Mouse (Mus musculus): ENCODE data around the gene Akap10. TPM values are rescaled to one million over a fixed set of nuclear protein-coding genes. Genes with fewer than 3 reads are reported as not detected.
A peak's percentile ranks its signal among the peaks of the same experiment; 100 is the strongest.

Akap10 gene
- polyA plus RNA-seq, 1 experiment from 2014 or later, result 10.3 TPM

DNA sequence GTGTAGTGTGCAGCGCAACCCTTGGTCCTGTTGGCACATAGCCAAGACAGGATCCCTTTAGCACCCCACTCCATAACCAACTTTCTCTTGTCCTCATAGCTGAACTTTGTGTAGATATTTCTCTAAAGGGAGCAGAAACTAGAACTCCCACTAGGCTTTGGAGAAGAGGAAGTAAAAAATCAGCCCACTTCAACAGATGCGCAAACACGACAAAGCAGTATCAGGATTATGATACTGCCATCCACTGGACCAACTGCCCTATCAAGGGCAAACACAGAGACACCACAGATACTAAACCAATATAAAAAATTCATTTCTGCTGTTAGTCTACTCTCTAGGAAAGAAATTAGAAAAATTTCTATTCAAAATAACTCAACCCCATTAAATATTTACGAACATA, 16.6 kb upstream of the Akap10 start:
- H3K4me1 ChIP-seq (ENCODE audit: control insufficient read depth, insufficient read depth, low read length), result no peaks in the 10 kb centered on the region
- no peak overlapping the region for H3K4me3 ChIP-seq (ENCODE audit: low read depth, low read length)
- H3K27ac ChIP-seq (ENCODE audit: low read length), result no peak overlapping the region
- H3K9me3 ChIP-seq (replicated peaks; ENCODE audit: control insufficient read depth, low read length, poor library complexity, severe bottlenecking), result no peaks in the 10 kb centered on the region
- no peak overlapping the region for H3K9ac ChIP-seq (ENCODE audit: low read depth, low read length)
- H3K36me3 ChIP-seq (ENCODE audit: control insufficient read depth, insufficient read depth, low read length), result no peaks in the 10 kb centered on the region
- 90% methylated on average over 4 of the region's 4 CpGs for WGBS
- no peaks in the 10 kb centered on the region for H3K27me3 ChIP-seq (ENCODE audit: control insufficient read depth, insufficient read depth, low read depth, low read length)
- ATAC-seq, result no peak
- H3K4me2 ChIP-seq (ENCODE audit: low read length), result no peak overlapping the region

- no peak for ATAC-seq
- Histone ChIP-seq H3K27ac (ENCODE audit: low read length) (no peak overlapping the region), H3K36me3 (ENCODE audit: control insufficient read depth, insufficient read depth, low read length) (no peaks in the 10 kb centered on the region)
Observed at GRCm38 (mm10) chr11:61944417-61944816, 14.4 kb upstream of the Akap10 start.

GRCm38 (mm10) chr11:61942903-61943302, 12.9 kb upstream of the Akap10 start:
- Histone ChIP-seq H3K4me1 (ENCODE audit: control insufficient read depth, insufficient read depth, low read length) (no peaks in the 10 kb centered on the region), H3K27ac (ENCODE audit: low read length) (no peak overlapping the region), H3K4me3 (ENCODE audit: low read depth, low read length) (no peak overlapping the region), H3K36me3 (ENCODE audit: control insufficient read depth, insufficient read depth, low read length) (no peaks in the 10 kb centered on the region), H3K4me2 (ENCODE audit: low read length) (no peak overlapping the region), H3K9ac (ENCODE audit: low read depth, low read length) (no peak overlapping the region), H3K27me3 (ENCODE audit: control insufficient read depth, insufficient read depth, low read depth, low read length) (no peaks in the 10 kb centered on the region), H3K9me3 (replicated peaks; ENCODE audit: control insufficient read depth, low read length, poor library complexity, severe bottlenecking) (no peaks in the 10 kb centered on the region)
- 85% methylated on average over 2 of the region's 2 CpGs for WGBS
- no peak for ATAC-seq

More at GRCm38 (mm10) chr11:61944417-61944816, 14.4 kb upstream of the Akap10 start:
- Histone ChIP-seq H3K4me3 (ENCODE audit: low read depth, low read length) (no peak overlapping the region), H3K9ac (ENCODE audit: low read depth, low read length) (no peak overlapping the region), H3K4me1 (ENCODE audit: control insufficient read depth, insufficient read depth, low read length) (no peaks in the 10 kb centered on the region), H3K4me2 (ENCODE audit: low read length) (no peak overlapping the region), H3K9me3 (replicated peaks; ENCODE audit: control insufficient read depth, low read length, poor library complexity, severe bottlenecking) (no peaks in the 10 kb centered on the region), H3K27me3 (ENCODE audit: control insufficient read depth, insufficient read depth, low read depth, low read length) (no peaks in the 10 kb centered on the region)
- WGBS, result 89% methylated on average over 9 of the region's 9 CpGs

- H3K4me1 ChIP-seq (ENCODE audit: control insufficient read depth, insufficient read depth, low read length), result no peaks in the 10 kb centered on the region
- H3K9ac ChIP-seq (ENCODE audit: low read depth, low read length), result no peak overlapping the region
- WGBS, result 95% methylated on average over 1 of the region's 1 CpGs
- no peak overlapping the region for H3K27ac ChIP-seq (ENCODE audit: low read length)
- H3K27me3 ChIP-seq (ENCODE audit: control insufficient read depth, insufficient read depth, low read depth, low read length), result no peaks in the 10 kb centered on the region
- H3K9me3 ChIP-seq (replicated peaks; ENCODE audit: control insufficient read depth, low read length, poor library complexity, severe bottlenecking), result no peaks in the 10 kb centered on the region
- no peak overlapping the region for H3K4me3 ChIP-seq (ENCODE audit: low read depth, low read length)
- no peak for ATAC-seq
- no peak overlapping the region for H3K4me2 ChIP-seq (ENCODE audit: low read length)
- H3K36me3 ChIP-seq (ENCODE audit: control insufficient read depth, insufficient read depth, low read length), result no peaks in the 10 kb centered on the region
Observed at GRCm38 (mm10) chr11:61937761-61938160, 7.7 kb upstream of the Akap10 start.

DNA sequence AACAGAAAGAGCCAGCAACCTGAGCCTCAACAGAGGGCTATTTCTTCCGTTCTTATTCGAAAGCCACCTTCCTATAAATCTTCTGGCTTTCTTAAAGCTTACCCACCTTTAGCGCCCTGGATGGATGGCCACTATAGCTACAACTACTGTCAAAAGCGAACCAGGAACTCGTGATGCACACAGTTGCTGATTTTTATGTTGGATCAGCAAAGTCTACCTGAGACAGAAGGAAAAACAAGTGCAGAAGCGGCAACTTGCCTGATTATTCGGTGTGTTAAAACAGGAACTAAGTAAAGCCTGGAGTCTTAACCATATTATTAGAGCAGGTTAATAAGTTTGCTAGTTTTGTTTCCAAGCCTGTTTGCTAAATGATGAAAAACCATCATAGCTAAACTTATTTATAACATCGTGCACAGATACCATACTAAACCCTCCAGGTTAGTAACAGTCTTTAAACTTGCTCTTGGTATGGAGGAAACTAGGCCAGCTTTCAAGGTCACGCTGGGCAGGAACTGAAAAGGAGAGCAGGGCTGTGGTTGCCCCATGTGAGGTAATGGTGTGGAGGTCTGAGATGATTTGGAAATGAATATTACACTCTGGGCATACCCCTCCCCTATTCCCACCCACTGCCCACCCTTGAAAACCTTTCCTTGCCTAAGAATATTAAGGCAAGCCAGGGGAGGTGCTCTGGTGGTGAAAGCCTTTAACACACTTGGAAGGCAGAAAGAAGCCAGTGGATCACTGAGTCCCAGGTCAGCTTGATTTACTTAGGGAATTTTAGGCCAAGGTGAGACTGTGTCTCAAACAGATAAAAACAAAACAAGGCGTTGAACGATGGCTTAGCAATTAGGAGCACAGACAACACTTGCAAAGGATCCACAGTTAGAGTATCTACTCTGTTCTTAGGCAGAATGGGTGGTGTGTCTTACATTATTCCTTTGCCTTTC, 861 bp upstream of the Akap10 start:
- Histone ChIP-seq H3K9me3 (replicated peaks; ENCODE audit: control insufficient read depth, low read length, poor library complexity, severe bottlenecking) (no peaks in the 10 kb centered on the region), H3K36me3 (ENCODE audit: control insufficient read depth, insufficient read depth, low read length) (no peaks in the 10 kb centered on the region), H3K27me3 (ENCODE audit: control insufficient read depth, insufficient read depth, low read depth, low read length) (no peaks in the 10 kb centered on the region), H3K4me3 (ENCODE audit: low read depth, low read length) (peak overlapping the region; percentile 75), H3K4me1 (ENCODE audit: control insufficient read depth, insufficient read depth, low read length) (peaks cover 16% of the 10 kb centered on the region), H3K4me2 (ENCODE audit: low read length) (peak overlapping the region; percentile 79), H3K9ac (ENCODE audit: low read depth, low read length) (peak overlapping the region; percentile 93), H3K27ac (ENCODE audit: low read length) (peak overlapping the region; percentile 98)
- WGBS, result 21% methylated on average over 11 of the region's 11 CpGs
- ATAC-seq, result peak; percentile 52

DNA sequence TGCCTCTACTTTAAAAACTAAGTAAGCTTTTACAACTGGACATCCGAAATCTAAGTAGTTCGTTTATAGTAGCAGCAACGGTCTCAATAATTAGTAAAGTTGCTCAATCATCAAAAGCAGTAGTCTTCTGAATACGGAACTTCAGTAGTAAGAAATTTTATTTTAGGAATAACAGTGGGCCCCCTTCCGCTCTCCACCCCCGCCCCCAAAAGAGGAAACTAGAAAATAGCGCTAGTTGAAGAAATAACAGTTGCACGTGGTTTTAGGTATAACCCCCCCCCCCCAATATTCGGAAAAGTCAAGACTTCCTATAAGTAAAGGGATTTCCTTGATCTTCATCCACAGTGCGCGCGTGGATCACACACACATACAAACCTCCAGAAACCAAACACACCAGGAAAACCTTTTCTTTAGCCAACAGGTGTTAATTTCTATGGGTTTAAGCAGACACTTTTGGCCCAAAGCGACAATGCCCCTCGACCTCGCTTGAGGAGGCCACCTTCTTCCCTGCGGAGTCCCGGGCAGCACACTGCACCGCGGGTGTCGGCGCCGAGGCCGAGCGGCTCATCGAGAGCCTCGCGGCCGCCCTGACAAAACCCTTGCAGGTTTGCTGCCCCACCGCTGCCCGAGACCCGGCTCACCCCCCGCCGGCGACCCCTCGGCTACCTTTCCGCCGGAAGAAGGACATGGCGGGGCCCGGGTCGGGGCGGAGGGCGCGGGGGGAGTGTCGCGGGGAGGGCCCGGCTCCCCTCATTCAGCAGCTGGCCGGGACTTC, 542 bp downstream of the Akap10 start:
- Histone ChIP-seq H3K9ac (ENCODE audit: low read depth, low read length) (peak overlapping the region; percentile 93), H3K9me3 (replicated peaks; ENCODE audit: control insufficient read depth, low read length, poor library complexity, severe bottlenecking) (no peaks in the 10 kb centered on the region), H3K27ac (ENCODE audit: low read length) (peak overlapping the region; percentile 98), H3K27me3 (ENCODE audit: control insufficient read depth, insufficient read depth, low read depth, low read length) (no peaks in the 10 kb centered on the region), H3K4me3 (ENCODE audit: low read depth, low read length) (peak overlapping the region; percentile 75), H3K4me1 (ENCODE audit: control insufficient read depth, insufficient read depth, low read length) (peaks cover 16% of the 10 kb centered on the region), H3K36me3 (ENCODE audit: control insufficient read depth, insufficient read depth, low read length) (no peaks in the 10 kb centered on the region), H3K4me2 (ENCODE audit: low read length) (peak overlapping the region; percentile 74)
- WGBS, result 3% methylated on average over 46 of the region's 47 CpGs
- ATAC-seq, result peak; percentile 82

DNA sequence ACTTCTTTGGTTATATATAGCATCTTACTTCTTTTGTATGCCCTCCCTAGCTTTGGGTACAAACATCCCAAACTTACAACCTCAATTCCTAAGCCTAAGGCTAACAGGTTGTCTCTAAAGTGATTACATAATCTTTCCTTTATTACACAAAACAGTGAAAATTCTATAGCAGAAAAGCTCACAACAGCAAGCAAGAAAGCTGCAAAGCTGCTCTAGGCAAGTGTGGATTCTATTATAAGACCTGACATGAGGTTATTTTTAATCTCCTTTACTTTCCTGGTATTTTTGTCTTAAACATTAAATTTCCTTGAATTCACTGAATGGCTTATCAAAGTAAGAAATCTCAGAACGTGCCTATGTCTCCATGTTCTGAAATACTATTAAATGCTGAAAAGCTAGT, 6.7 kb downstream of the Akap10 start:
- Histone ChIP-seq H3K36me3 (ENCODE audit: control insufficient read depth, insufficient read depth, low read length) (0 out of 2 replicates have a peak, but pooled peaks cover 2% of the 10 kb centered on the region), H3K27ac (ENCODE audit: low read length) (no peak overlapping the region), H3K27me3 (ENCODE audit: control insufficient read depth, insufficient read depth, low read depth, low read length) (no peaks in the 10 kb centered on the region), H3K4me1 (ENCODE audit: control insufficient read depth, insufficient read depth, low read length) (peaks cover under 1% of the 10 kb centered on the region; the same call in 1 of the 2 replicates), H3K9ac (ENCODE audit: low read depth, low read length) (no peak overlapping the region), H3K4me3 (ENCODE audit: low read depth, low read length) (no peak overlapping the region), H3K9me3 (replicated peaks; ENCODE audit: control insufficient read depth, low read length, poor library complexity, severe bottlenecking) (no peaks in the 10 kb centered on the region), H3K4me2 (ENCODE audit: low read length) (no peak overlapping the region)
- 84% methylated on average over 1 of the region's 1 CpGs for WGBS
- no peak for ATAC-seq

- Histone ChIP-seq H3K9ac (ENCODE audit: low read depth, low read length) (no peak overlapping the region), H3K4me3 (ENCODE audit: low read depth, low read length) (no peak overlapping the region), H3K27me3 (ENCODE audit: control insufficient read depth, insufficient read depth, low read depth, low read length) (no peaks in the 10 kb centered on the region), H3K4me1 (ENCODE audit: control insufficient read depth, insufficient read depth, low read length) (no peaks in the 10 kb centered on the region), H3K36me3 (ENCODE audit: control insufficient read depth, insufficient read depth, low read length) (peaks cover 11% of the 10 kb centered on the region), H3K4me2 (ENCODE audit: low read length) (no peak overlapping the region), H3K9me3 (replicated peaks; ENCODE audit: control insufficient read depth, low read length, poor library complexity, severe bottlenecking) (no peaks in the 10 kb centered on the region), H3K27ac (ENCODE audit: low read length) (no peak overlapping the region)
- ATAC-seq, result no peak
- WGBS, result 98% methylated on average over 3 of the region's 3 CpGs
Observed at GRCm38 (mm10) chr11:61919702-61920101, 10.3 kb downstream of the Akap10 start.

GRCm38 (mm10) chr11:61908315-61908714, 21.7 kb downstream of the Akap10 start:
- Histone ChIP-seq H3K9ac (ENCODE audit: low read depth, low read length) (no peak overlapping the region), H3K36me3 (ENCODE audit: control insufficient read depth, insufficient read depth, low read length) (peaks cover 26% of the 10 kb centered on the region), H3K4me3 (ENCODE audit: low read depth, low read length) (no peak overlapping the region), H3K4me2 (ENCODE audit: low read length) (no peak overlapping the region), H3K9me3 (replicated peaks; ENCODE audit: control insufficient read depth, low read length, poor library complexity, severe bottlenecking) (no peaks in the 10 kb centered on the region), H3K27ac (ENCODE audit: low read length) (no peak overlapping the region), H3K27me3 (ENCODE audit: control insufficient read depth, insufficient read depth, low read depth, low read length) (no peaks in the 10 kb centered on the region), H3K4me1 (ENCODE audit: control insufficient read depth, insufficient read depth, low read length) (no peaks in the 10 kb centered on the region)
- ATAC-seq, result no peak
